Mouse (Mus musculus): Measurements from ENCODE around the gene Tnfsf12.
A peak's percentile ranks its signal among the peaks of the same experiment; 100 is the strongest.

The Tnfsf12 gene

GRCm38 (mm10) chr11:69680136-69680855 is 15.4 kb downstream of the Tnfsf12 start:
- DNase-seq, result peak; percentile 15

DNA sequence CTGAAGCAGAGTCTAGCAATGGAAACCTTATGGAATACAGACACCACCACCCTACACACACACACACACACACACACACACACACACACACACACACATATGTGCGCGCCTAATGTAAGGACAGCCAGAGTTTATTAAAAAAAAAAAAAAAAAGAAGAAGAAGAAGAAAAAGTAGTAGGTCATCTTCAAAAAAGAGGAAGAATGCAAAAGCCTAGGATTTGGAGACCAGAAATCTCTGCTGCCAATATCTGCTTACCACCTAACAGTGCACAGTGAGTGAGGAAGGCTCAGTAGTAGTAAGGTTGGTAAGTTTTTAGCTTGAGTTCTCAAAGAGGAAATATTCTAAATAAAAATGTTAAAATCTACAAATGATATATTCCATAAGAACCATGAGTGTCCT is 16.5 kb downstream of the Tnfsf12 start:
- DNase-seq, result no peak

DNA sequence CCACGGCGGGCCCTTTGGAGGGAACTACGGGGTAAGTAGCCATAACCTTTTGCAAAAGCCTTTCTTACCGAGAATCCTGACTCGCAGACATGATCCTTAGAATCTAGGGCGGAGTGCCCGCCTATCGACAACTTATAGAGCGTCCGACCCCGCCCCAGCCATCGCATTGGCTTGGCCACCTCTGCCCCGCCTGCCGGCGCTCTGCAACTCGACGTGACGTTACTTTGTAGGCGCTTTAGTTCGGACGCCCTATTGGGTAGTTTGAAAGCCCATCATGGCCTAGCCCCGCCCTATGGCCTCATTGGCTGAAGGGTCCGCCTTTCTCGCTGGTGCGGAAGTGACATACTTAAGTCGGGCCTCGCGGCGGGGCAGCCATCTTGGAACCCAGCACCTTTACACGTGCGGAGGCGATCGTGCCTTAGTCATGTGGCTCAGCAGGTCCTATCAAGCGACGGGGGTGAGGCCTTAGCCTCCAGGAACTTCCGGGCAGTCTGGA is 23.4 kb downstream of the Tnfsf12 start, which contains the start of gene Eif4a1:
Gene Eif4a1, minus strand, starts transcription at position 213 of the 496 bp plus-strand sequence.
- peak; percentile 99 for DNase-seq

GRCm38 (mm10) chr11:69671726-69672124 is 23.9 kb downstream of the Tnfsf12 start:
- no peak for DNase-seq

GRCm38 (mm10) chr11:69670786-69671725 is 24.6 kb downstream of the Tnfsf12 start:
- peak; percentile 98 for DNase-seq

DNA sequence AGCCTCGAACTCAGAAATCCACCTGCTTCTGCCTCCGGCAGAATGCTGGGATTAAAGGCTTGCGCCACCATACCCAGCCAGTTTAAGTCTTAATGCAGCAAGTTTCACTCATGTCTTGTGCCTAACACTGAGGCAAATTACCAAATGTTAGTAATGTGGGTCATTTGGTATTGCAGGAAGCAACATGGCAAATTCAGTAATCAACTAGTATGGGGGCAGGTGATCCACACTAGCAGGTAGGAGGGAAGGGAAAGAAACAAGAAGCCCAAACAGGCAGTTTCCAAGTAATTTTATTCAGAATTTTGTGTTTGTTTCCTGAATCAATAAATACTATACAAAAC is 29.0 kb downstream of the Tnfsf12 start:
- DNase-seq, result no peak

DNA sequence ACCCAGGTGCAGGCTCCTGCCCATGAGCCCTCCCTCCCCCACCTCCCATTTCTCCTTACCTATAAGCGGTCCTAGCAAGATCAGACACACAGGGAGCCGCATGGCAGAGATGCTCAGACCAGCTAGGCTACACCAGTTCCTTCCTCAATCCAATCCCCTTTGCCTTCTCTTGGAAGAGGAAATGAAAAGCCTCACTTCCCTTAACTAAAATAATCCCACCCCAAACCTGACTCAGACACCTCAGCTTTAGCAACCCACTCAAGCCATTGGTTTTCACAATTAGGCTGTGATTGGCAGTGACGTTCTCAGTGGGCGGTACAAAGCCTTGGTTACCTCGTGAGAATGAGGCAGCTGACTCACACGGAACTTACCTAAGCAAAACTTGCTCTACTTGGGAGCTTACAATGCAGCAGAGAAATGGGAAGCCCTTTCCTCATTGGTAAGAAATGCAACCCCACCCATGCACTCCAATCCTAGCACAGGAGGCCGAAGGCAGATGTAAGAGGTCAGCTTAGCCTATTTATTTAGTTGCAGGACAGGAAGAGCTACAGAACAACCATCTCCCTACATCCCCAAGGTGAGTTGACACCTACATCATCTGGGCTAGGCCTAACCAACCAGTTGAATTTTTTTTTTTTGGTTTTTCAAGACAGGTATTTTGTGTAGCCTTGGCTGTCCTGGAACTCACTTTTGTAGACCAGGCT is 29.5 kb downstream of the Tnfsf12 start, which contains the start of gene Cd68:
Gene Cd68, minus strand, starts transcription at position 193 of the 704 bp plus-strand sequence.
- DNase-seq, result peak; percentile 40

- DNase-seq, result no peak
These were observed 30.1 kb downstream of the Tnfsf12 start for GRCm38 (mm10) chr11:69665457-69665960.

DNA sequence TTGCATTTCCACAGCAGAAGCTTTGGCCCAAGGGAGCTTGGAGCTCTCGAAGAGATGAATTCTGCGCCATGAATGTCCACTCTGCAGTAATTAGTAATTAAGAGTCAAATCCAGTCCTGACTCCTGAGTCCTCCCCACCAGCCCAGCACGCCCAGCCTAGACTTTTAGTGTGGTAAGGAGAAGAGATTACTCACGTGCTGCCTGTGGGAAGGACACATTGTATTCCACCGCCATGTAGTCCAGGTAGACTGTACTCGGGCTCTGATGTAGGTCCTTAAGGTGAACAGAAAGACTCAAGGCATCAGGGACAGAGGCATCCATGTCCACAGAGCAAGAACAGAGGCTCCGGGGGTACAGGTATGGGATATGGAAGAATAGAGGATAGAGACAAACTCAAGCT is 30.8 kb downstream of the Tnfsf12 start:
- no peak for DNase-seq

DNA sequence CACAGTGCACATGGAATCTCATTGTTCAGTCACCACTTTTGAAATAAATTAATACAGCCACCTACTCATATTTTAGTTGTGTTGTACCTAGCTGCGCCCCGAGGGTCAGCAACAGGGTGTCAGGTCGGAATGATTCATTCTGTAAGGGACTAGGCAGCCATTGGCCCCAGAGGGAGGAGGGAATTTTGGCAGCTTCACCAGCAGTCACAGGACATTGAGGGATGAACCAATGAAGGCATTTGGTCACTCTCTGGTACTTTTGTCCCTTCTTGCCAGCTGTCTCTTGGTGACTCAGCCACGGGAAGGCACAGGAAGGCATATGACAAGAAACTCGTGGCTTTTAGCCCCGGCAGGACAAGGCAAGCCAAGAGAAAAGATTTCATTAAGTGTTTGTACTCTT is 31.9 kb downstream of the Tnfsf12 start:
- DNase-seq, result no peak

- DNase-seq, result no peak
These were observed 32.5 kb downstream of the Tnfsf12 start for GRCm38 (mm10) chr11:69662967-69663671.

GRCm38 (mm10) chr11:69662213-69662966 is 33.3 kb downstream of the Tnfsf12 start, which contains the start of gene Mpdu1:
Gene Mpdu1 (minus strand): TSS chr11:69662642.
- DNase-seq, result peak; percentile 96

GRCm38 (mm10) chr11:69661221-69661881 is 34.3 kb downstream of the Tnfsf12 start:
- DNase-seq, result no peak

- DNase-seq, result no peak
These were observed 38.2 kb downstream of the Tnfsf12 start for GRCm38 (mm10) chr11:69657462-69657881.

- DNase-seq, result peak; percentile 67
These were observed 38.8 kb downstream of the Tnfsf12 start for GRCm38 (mm10) chr11:69656617-69657461.

GRCm38 (mm10) chr11:69656065-69656455 is 39.6 kb downstream of the Tnfsf12 start:
- no peak for DNase-seq

DNA sequence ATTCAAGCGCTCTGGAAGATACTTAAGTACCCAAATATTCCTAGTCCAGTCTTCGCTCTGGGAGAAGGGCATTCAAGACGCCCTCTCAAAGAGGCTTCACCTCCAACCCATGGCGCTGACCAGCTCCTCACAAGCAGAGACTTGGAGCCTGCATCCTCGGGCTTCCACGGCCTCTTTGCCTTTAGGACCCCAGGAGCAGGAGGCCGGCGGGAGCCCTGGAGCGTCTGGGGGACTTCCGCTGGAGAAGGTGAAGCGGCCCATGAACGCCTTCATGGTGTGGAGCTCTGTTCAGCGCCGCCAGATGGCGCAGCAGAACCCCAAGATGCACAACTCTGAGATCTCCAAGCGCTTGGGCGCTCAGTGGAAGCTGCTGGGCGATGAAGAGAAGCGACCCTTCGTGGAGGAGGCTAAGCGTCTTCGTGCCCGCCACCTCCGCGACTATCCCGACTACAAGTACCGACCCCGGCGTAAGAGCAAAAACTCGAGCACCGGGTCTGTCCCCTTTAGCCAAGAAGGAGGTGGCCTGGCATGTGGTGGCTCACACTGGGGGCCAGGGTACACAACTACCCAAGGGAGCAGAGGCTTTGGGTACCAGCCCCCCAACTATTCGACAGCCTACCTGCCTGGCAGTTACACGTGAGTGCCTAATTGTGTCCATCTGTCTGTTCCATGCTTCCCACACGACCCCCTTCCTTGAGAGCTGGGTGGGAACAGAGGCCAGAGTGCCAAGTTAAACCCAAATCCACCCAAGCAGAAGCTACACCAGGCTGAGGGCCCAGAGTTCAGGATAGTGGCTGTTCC is 40.2 kb downstream of the Tnfsf12 start, which contains the start of gene Sox15:
Gene Sox15, plus strand, starts transcription at position 51 of the 801 bp plus-strand sequence.
- peak; percentile 47 for DNase-seq

DNA sequence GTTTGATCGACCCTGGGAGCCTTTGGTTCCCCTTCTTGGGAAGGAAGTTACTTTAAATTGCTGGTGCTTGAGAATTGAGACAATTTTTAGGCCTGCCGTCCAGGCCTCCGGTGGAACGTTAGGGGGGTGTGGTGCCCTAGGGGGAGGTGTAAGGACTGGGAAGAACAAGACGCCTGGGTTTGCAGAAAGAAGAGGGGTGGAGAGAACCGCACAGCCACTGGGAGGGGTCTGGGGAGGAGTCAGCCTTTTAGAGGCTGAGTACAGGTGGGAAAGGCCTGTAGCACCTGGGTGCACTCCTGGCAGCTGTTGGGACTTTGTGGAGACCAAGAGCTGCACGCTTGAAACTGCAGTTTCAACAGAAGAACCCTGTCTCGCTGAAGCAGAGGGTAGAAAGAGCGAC is 40.9 kb downstream of the Tnfsf12 start:
- no peak for DNase-seq

DNA sequence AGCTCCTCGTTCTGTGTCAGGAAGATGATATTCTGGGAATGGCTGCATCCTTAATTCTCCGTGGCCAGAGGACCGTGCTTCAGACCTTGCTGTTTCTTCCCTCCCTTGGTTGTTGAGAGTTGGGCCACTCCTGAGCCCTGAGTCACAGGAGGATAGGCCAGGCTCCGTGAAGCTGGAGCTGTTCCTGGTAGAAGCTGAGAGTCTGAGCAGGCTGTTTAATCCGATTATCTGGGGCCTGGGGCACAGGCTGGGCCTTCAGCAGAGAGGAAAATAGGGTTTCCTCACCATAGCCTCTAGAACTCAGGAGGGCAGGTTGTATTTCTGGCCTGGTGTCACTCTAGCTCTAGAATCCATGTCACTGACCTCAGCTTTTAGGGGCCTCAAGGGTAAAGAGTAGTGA is 42.2 kb downstream of the Tnfsf12 start:
- DNase-seq, result no peak
